Mouse (Mus musculus) stomach, postnatal 0 days (tissue): ENCODE data around the gene Ric8b.

Source experiments
- CTCF ChIP-seq: IDR thresholded peaks from 2 replicates; pipeline ENCODE4 v1.5.1; 2016; ENCODE audit warnings: antibody characterized with exemption, low read depth, mild to moderate bottlenecking, moderate library complexity
- EP300 ChIP-seq: optimal IDR thresholded peaks from 2 replicates; pipeline ENCODE3; 2016; ENCODE audit warnings: antibody characterized with exemption

DNA sequence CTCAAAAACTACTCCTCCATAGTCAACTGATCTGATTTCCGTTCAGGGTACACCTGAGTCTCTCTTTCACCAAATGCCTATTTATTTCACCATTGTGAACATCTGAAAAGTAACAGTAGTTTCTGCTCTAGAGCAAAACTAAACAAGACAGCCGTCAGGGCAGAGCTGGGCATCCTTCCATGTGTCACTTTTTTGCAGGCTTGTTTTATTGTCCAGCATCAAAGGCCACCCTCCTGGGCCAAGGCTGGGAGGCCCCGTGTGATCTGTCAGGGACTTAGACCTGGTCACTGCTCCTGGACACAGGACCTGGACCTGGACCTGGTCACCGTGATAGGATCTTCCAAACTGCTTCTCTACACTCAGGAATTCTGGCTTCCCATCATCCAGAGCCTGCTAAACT lies 45.5 kb upstream of the Ric8b start:
- no peak for TF ChIP-seq CTCF
- TF ChIP-seq EP300: no peak
